Mouse (Mus musculus) heart, adult 2 months (tissue): ENCODE measurements around the gene Stox2.

Experiments used
- CTCF ChIP-seq: fragments of 200-600 bp; IDR thresholded peaks from 2 replicates; pipeline ENCODE4 v1.8.1; 2022; ENCODE audit warnings: antibody characterized with exemption, mild to moderate bottlenecking, moderate library complexity
- POLR2A ChIP-seq: fragments of 200-500 bp; IDR thresholded peaks from 2 replicates; pipeline ENCODE4 v1.6.1; 2011; ENCODE audit warnings: mild to moderate bottlenecking, low read depth, low read length, control low read depth; ENCODE audit not compliant: insufficient read depth

- no peak for TF ChIP-seq CTCF
- peak; percentile 26; the same call in 1 of the 2 replicates for TF ChIP-seq POLR2A
Observed at GRCm38 (mm10) chr8:47380075-47380474, 66.1 kb downstream of the Stox2 start.
